Mouse (Mus musculus): ENCODE data around the gene Olfr770.

- TF ChIP-seq CTCF (IDR thresholded peaks at IDR 0.05): no peak
- TF ChIP-seq EP300 (IDR thresholded peaks at IDR 0.05): no peak
Measured at GRCm38 (mm10) chr10:129099275-129099674, 39.5 kb downstream of the Olfr770 start, which contains the start of gene Olfr768.
